In genomic region chr10:26373951-26374435, GRCm38 (mm10) we compare ENCODE assay signal across 8 mouse cellular contexts. TPM values are rescaled to one million over a fixed set of nuclear protein-coding genes. Genes with fewer than 3 reads are reported as not detected.
DNase-seq lines count a peak whose midpoint lies in the region; ATAC-seq and TF ChIP-seq lines count a peak whose summit lies in the region.

No protein-coding gene starts in this region.

- no peak for TF ChIP-seq POLR2A in CH12.LX (IDR thresholded peaks at IDR 0.05; ENCODE audit: low read depth, low read length)

- in situ Hi-C loops in CH12.LX (cut with MboI; ENCODE audit: low pct_ligation_motif_present, low pct_unique_long_range_greater_than_20kb, low sequenced_read_pairs) = loop anchor here (25.0 kb wide), 1 partner anchor 513 kb away; no protein-coding TSS in a partner anchor

- TF ChIP-seq EP300 in CH12.LX (IDR thresholded peaks at IDR 0.05; ENCODE audit: low read length) = no peak

- peaks cover 7 to 34% of the 10 kb centered on the region in 2 experiments for H3K4me1 ChIP-seq in CH12.LX (ENCODE audit: control insufficient read depth in 1 of 2, insufficient read depth in 2 of 2)
- H3K4me1 ChIP-seq in forebrain, embryonic 16.5 days (replicated peaks; ENCODE audit: control insufficient read depth, insufficient read depth, low read length) = peaks cover 19% of the 10 kb centered on the region

- TF ChIP-seq RAD21 in CH12.LX (IDR thresholded peaks at IDR 0.05; ENCODE audit: low read depth, low read length) = no peak

- no peak overlapping the region; the same call in 1 of the 2 replicates for H3K4me2 ChIP-seq in CH12.LX (ENCODE audit: insufficient read depth, low read depth, poor library complexity, severe bottlenecking)
- peak overlapping the region; percentile 100 for H3K4me2 ChIP-seq in forebrain, embryonic 16.5 days (ENCODE audit: low read length)

- ATAC-seq in forebrain, embryonic 16.5 days = peak; percentile 33

- H3K9ac ChIP-seq in CH12.LX (ENCODE audit: insufficient read depth, low read depth) = peak overlapping the region; percentile 88
- H3K9ac ChIP-seq in forebrain, embryonic 16.5 days (replicated peaks; ENCODE audit: low read depth, low read length) = peak overlapping the region; percentile 77

- H3K4me3 ChIP-seq in CH12.LX (replicated peaks in 1 of 3; ENCODE audit: low read depth in 2 of 3, low read length in 2 of 3, poor library complexity in 1 of 3) = peak overlapping the region; percentile 78 to 96 (median 86)
- peak overlapping the region; percentile 85 for H3K4me3 ChIP-seq in forebrain, embryonic 16.5 days (replicated peaks; ENCODE audit: low read length)

- peak overlapping the region; percentile 51 for H3K27ac ChIP-seq in CH12.LX (ENCODE audit: insufficient read depth, low read depth)
- peak overlapping the region; percentile 89 for H3K27ac ChIP-seq in forebrain, embryonic 16.5 days (ENCODE audit: low read length)

- peaks cover 0 to 19% of the 10 kb centered on the region in 2 experiments for H3K36me3 ChIP-seq in CH12.LX (replicated peaks in 1 of 2; ENCODE audit: control insufficient read depth in 1 of 2, insufficient read depth in 1 of 2, low read length in 1 of 2)
- H3K36me3 ChIP-seq in forebrain, embryonic 16.5 days (ENCODE audit: control insufficient read depth, insufficient read depth) = no peaks in the 10 kb centered on the region

- intact Hi-C loops in heart, postnatal 36 days (cut with DNase I) = loop anchor here (2.0 to 5.0 kb wide), 7 partner anchors 118 to 621 kb away; partner anchors contain the start of gene Arhgap18

- dilution Hi-C loops in CH12.LX (cut with MboI; ENCODE audit: extremely low pct_ligation_motif_present, extremely low pct_unique_long_range_greater_than_20kb, low sequenced_read_pairs) = no loop called here

- 1% methylated on average over 64 of the region's 71 CpGs for WGBS in forebrain, embryonic 16.5 days

- peaks cover 36% of the 10 kb centered on the region for H3K79me2 ChIP-seq in CH12.LX (replicated peaks; ENCODE audit: control insufficient read depth, extremely low read depth, insufficient read depth, poor library complexity, severe bottlenecking)

- peak; percentile 33 for DNase-seq in CH12.LX (ENCODE audit: extremely low read depth)
- DNase-seq in cerebellum, adult 11 months = peak; percentile 32
- DNase-seq in heart, postnatal 36 days = peak; percentile 75 to 78
- peak; percentile 32 to 68 for DNase-seq in layer of hippocampus, postnatal 10 days (ENCODE audit: low spot score in 2 of 2)
- DNase-seq in lung, postnatal 14 days = peak; percentile 77
- DNase-seq in right cerebral cortex, adult 18-20 months = peak; percentile 53
- peak; percentile 63 for DNase-seq in urinary bladder, adult 2 months (ENCODE audit: low spot score)

- H3K9me3 ChIP-seq in CH12.LX (replicated peaks; ENCODE audit: low read length) = no peaks in the 10 kb centered on the region
- H3K9me3 ChIP-seq in forebrain, embryonic 16.5 days (ENCODE audit: control insufficient read depth, low read length) = no peaks in the 10 kb centered on the region

- no peaks in the 10 kb centered on the region for H3K27me3 ChIP-seq in CH12.LX (replicated peaks)
- H3K27me3 ChIP-seq in forebrain, embryonic 16.5 days (replicated peaks; ENCODE audit: control insufficient read depth, insufficient read depth, low read length) = no peaks in the 10 kb centered on the region

- TF ChIP-seq CTCF in CH12.LX (conservative IDR thresholded peaks at IDR 0.05 in 1 of 2, IDR thresholded peaks at IDR 0.05 in 1 of 2; ENCODE audit: low read depth in 2 of 2, low read length in 2 of 2) = no peak

TF ChIP-seq in CH12.LX, 34 proteins besides CTCF, POLR2A, EP300 and RAD21:
- no peak for TF ChIP-seq BHLHE40 (IDR thresholded peaks at IDR 0.05; ENCODE audit: low read depth, low read length)
- TF ChIP-seq JUN (IDR thresholded peaks at IDR 0.05; ENCODE audit: insufficient read depth, low read depth, low read length) = no peak
- TF ChIP-seq MAX (IDR thresholded peaks at IDR 0.05; ENCODE audit: low read length) = no peak
- peak; percentile 58; the same call in 1 of the 2 replicates for TF ChIP-seq MXI1 (IDR thresholded peaks at IDR 0.05; ENCODE audit: low read depth, low read length)
- TF ChIP-seq TCF12 (IDR thresholded peaks at IDR 0.05; ENCODE audit: low read depth, low read length) = 0 out of 2 replicates have a peak, but pooled peaks have one; percentile 42
- no peak for TF ChIP-seq TBP (conservative IDR thresholded peaks at IDR 0.05; ENCODE audit: low read depth, low read length)
- no peak for TF ChIP-seq ZKSCAN1 (IDR thresholded peaks at IDR 0.05; ENCODE audit: borderline replicate concordance, low read depth, low read length)
- no peak for TF ChIP-seq USF1 (IDR thresholded peaks at IDR 0.05; ENCODE audit: low read depth, low read length)
- TF ChIP-seq NRF1 (IDR thresholded peaks at IDR 0.05; ENCODE audit: low read depth, low read length) = peak; percentile 19; the same call in 1 of the 2 replicates
- no peak for TF ChIP-seq IRF4 (IDR thresholded peaks at IDR 0.05; ENCODE audit: low read depth, low read length)

RNA-seq across cellular contexts. Expression of gene L3mbtl3, which starts 1.8 kb away (rescaled TPM):
- total RNA-seq in CH12.LX (2012; rRNA removed) (11.8 and 12.7 TPM in 2 replicates), CH12.LX (2014; rRNA removed) (19.5 and 23.4 TPM in 2 replicates)
- polyA plus RNA-seq in CH12.LX (2012; ENCODE audit: insufficient read length, low read depth) = 15.9 and 18.0 TPM in 2 replicates
- 28.0 and 28.5 TPM in 2 replicates for polyA plus RNA-seq in forebrain, embryonic 16.5 days (2015; fragmentation: Nextera tagmentation; extraction: Ambion mirVana)
- 1 to 10 TPM; 7.1 to 8.7 TPM for total RNA-seq in heart, postnatal 36 days (2021)
- 10 to 100 TPM; 24.1 to 24.8 TPM for total RNA-seq in layer of hippocampus, postnatal 10 days (2021)
- 6.8 and 9.5 TPM in 2 replicates for polyA plus RNA-seq in urinary bladder, adult 2 months (2012; rRNA removed)

Comparison
In these comparisons a context has a peak if more than half of its experiments do, and no peak if none do; other contexts are left out.
1. Peak in every context shown above with its lines: DNase-seq, ATAC-seq, H3K4me3 ChIP-seq and H3K27ac ChIP-seq.